Mouse (Mus musculus) cerebellum, adult 18-20 months (tissue): ENCODE measurements around the gene Vav3.
A peak's percentile ranks its signal among the peaks of the same experiment; 100 is the strongest.

Experiments used
- DNase-seq, 2 experiments: peaks; one replicate each; pipeline ENCODE4 v3.0.0; 2021

Gene Vav3

GRCm38 (mm10) chr3:109707786-109708460, 367.5 kb downstream of the Vav3 start:
- peak; percentile 81 to 85 for DNase-seq

- no peak for DNase-seq
Observed at GRCm38 (mm10) chr3:109711751-109712150, 371.3 kb downstream of the Vav3 start.

GRCm38 (mm10) chr3:109714476-109714875, 374.0 kb downstream of the Vav3 start:
- DNase-seq: no peak

- no peak for DNase-seq
Observed at GRCm38 (mm10) chr3:109721753-109722152, 381.3 kb downstream of the Vav3 start.

- DNase-seq: no peak
Observed at GRCm38 (mm10) chr3:109726776-109727175, 386.3 kb downstream of the Vav3 start.

- no peak for DNase-seq
Observed at GRCm38 (mm10) chr3:109731592-109732230, 391.3 kb downstream of the Vav3 start.

- DNase-seq: peak; percentile 43 to 47
Observed at GRCm38 (mm10) chr3:109732327-109733182, 392.1 kb downstream of the Vav3 start.
